8 mouse cellular contexts compared by ENCODE assay signal in genomic region chr13:41358480-41359180, GRCm38 (mm10).
DNase-seq lines count a peak whose midpoint lies in the region; ATAC-seq and TF ChIP-seq lines count a peak whose summit lies in the region.

No protein-coding gene starts in this region.

- CTCF ChIA-PET in Patski (lab: Charles Lee): interaction anchor here (0.7 to 3.7 kb wide), 6 partner anchors 9 to 207 kb away, joined by 3 to 23 read pairs (median 3); no protein-coding TSS in a partner anchor

- H3K4me2 ChIP-seq in hindbrain, embryonic 12.5 days (replicated peaks): peak overlapping the region; percentile 77

- peak overlapping the region; percentile 87 for H3K27ac ChIP-seq in hindbrain, embryonic 12.5 days

- H3K4me3 ChIP-seq in hindbrain, embryonic 12.5 days: peak overlapping the region; percentile 61

- under 1% methylated on average over 42 of the region's 42 CpGs for WGBS in hindbrain, embryonic 12.5 days

- peak; percentile 97 for ATAC-seq in Patski
- ATAC-seq in hindbrain, embryonic 12.5 days (ENCODE audit: low FRiP score): peak; percentile 98

- POLR2A ChIA-PET in Patski (lab: Charles Lee): interaction anchor here (0.8 to 2.2 kb wide), 8 partner anchors 10 to 192 kb away, joined by 3 to 11 read pairs (median 4); no protein-coding TSS in a partner anchor

- H3K36me3 ChIP-seq in hindbrain, embryonic 12.5 days: no peaks in the 10 kb centered on the region

- no peaks in the 10 kb centered on the region for H3K27me3 ChIP-seq in Patski
- H3K27me3 ChIP-seq in hindbrain, embryonic 12.5 days: 0 out of 2 replicates have a peak, but pooled peaks cover 3% of the 10 kb centered on the region

- DNase-seq in Patski (ENCODE audit: low read depth, low spot score): peak; percentile 72
- peak; percentile 92 to 95 for DNase-seq in cerebellum, postnatal 10 days
- peak; percentile 83 to 93 for DNase-seq in frontal cortex, postnatal 10 days (ENCODE audit: low spot score in 2 of 2)
- peak; percentile 90 to 95 for DNase-seq in layer of hippocampus, postnatal 14 days (ENCODE audit: low spot score in 2 of 2)
- peak; percentile 96 for DNase-seq in lung, postnatal 10 days
- peak; percentile 83 for DNase-seq in ovary, postnatal 14 days (ENCODE audit: low spot score)
- DNase-seq in thymus, postnatal 10 days (ENCODE audit: low spot score in 2 of 2): peak; percentile 87 to 89

- peaks cover 46% of the 10 kb centered on the region for H3K4me1 ChIP-seq in hindbrain, embryonic 12.5 days

- in situ Hi-C loops in Patski (cut with MboI; ENCODE audit: low pct_unique_long_range_greater_than_20kb): loop anchor here (5.0 kb wide), 1 partner anchor 44 kb away; no protein-coding TSS in a partner anchor

- no peaks in the 10 kb centered on the region for H3K9me3 ChIP-seq in hindbrain, embryonic 12.5 days (replicated peaks)

- H3K9ac ChIP-seq in hindbrain, embryonic 12.5 days: peak overlapping the region; percentile 63

- no peak for TF ChIP-seq CTCF in Patski (IDR thresholded peaks at IDR 0.05)

Comparison
In these comparisons a context has a peak if more than half of its experiments do, and no peak if none do; other contexts are left out.
1. Peak in every context shown above with its lines: DNase-seq, ATAC-seq, H3K4me3 ChIP-seq and H3K27ac ChIP-seq.